Comparison of ENCODE assay signal across 9 mouse cellular contexts in the genomic region with DNA sequence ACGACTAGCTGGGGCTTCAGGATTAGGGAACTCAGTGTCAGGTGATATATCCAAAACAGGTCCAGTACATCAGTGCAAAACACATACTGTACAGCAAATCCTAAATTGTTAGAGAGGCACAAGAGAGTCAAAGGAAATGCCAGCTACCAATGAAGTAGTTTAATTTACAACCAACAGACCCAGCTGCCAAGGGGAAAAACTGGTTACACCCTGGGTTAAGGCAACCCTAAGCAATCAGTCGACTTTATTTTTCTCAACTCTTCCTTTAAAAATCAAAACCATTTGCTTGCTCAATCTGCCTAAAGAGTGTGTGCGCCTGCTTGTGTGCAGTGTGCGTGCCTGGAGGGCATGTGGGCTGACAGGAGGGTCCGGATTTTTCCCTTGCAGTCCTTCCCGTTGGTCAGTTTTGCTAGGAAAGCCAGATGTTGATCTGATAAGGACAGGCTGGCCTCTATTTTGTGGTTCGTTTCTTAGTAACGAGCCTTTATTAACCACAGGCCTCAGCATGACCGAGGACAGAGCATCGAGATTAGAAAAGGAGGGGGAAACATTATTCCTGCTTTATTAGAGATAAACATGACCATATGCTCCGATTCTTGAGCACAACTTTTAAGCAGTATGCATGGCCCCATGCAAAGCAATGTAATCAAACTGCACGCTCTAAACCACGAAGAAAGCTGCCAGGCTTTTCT. TPM values are rescaled to one million over a fixed set of nuclear protein-coding genes. Genes with fewer than 3 reads are reported as not detected.
A peak's percentile ranks its signal among the peaks of the same experiment; 100 is the strongest.
DNase-seq lines count a peak whose midpoint lies in the region; ATAC-seq lines count a peak whose summit lies in the region.
"Had no signal": no experiment of that assay in that cellular context is flagged by ENCODE, and none has a peak within 500 bp of the region (broad histone marks: within the 10 kb centered on the region; RNA-seq: fewer than 3 reads in every experiment).

No protein-coding gene starts in this region.

- H3K4me1 ChIP-seq in neural tube, embryonic 13.5 days (replicated peaks), result peaks cover 76% of the 10 kb centered on the region
- H3K4me1 ChIP-seq in stomach, embryonic 16.5 days (ENCODE audit: control insufficient read depth, insufficient read depth, low read length), result peaks cover 42% of the 10 kb centered on the region

- H3K4me2 ChIP-seq in neural tube, embryonic 13.5 days, result no peak overlapping the region
- H3K4me2 ChIP-seq in stomach, embryonic 16.5 days (ENCODE audit: low read depth, low read length), result no peak overlapping the region

- no peak overlapping the region for H3K4me3 ChIP-seq in neural tube, embryonic 13.5 days
- no peak overlapping the region for H3K4me3 ChIP-seq in stomach, embryonic 16.5 days (replicated peaks; ENCODE audit: low read length)

- DNase-seq in kidney, adult 9 months, result peak; percentile 52
- no peak for DNase-seq in kidney, adult 18-20 months
- DNase-seq in neural tube, embryonic 10.5 days (ENCODE audit: extremely low spot score, low spot score), result no peak
- peak; percentile 53 for DNase-seq in fibroblast of lung, adult 2 months (ENCODE audit: low read depth)
- DNase-seq in gastrocnemius, adult 8-10 months (ENCODE audit: low spot score in 2 of 2), result no peak

- peak overlapping the region; percentile 59 for H3K27ac ChIP-seq in neural tube, embryonic 13.5 days (replicated peaks)
- peak overlapping the region; percentile 81 for H3K27ac ChIP-seq in stomach, embryonic 16.5 days (ENCODE audit: low read length)

- no peaks in the 10 kb centered on the region for H3K27me3 ChIP-seq in neural tube, embryonic 13.5 days
- no peaks in the 10 kb centered on the region for H3K27me3 ChIP-seq in stomach, embryonic 16.5 days (ENCODE audit: control insufficient read depth, insufficient read depth, low read length)
- H3K27me3 ChIP-seq: CH12.LX had no signal

- no peaks in the 10 kb centered on the region for H3K9me3 ChIP-seq in neural tube, embryonic 13.5 days
- no peaks in the 10 kb centered on the region for H3K9me3 ChIP-seq in stomach, embryonic 16.5 days (replicated peaks; ENCODE audit: control insufficient read depth, low read length)

- peak overlapping the region; percentile 26; the same call in 1 of the 2 replicates for H3K9ac ChIP-seq in neural tube, embryonic 13.5 days
- 0 out of 2 replicates have a peak overlapping the region, but pooled peaks have one; percentile 13 for H3K9ac ChIP-seq in stomach, embryonic 16.5 days (ENCODE audit: low read length)

- no peak for ATAC-seq in neural tube, embryonic 13.5 days (ENCODE audit: low read depth)
- ATAC-seq in stomach, embryonic 16.5 days (ENCODE audit: insufficient read depth, low FRiP score), result no peak
- ATAC-seq in granulocyte monocyte progenitor cell, adult 5-6 weeks (replicated peaks; ENCODE audit: poor library complexity, severe bottlenecking), result no peak; the same call in 1 of the 2 replicates

- WGBS in neural tube, embryonic 13.5 days, result 66% methylated on average over 13 of the region's 13 CpGs
- 41% methylated on average over 13 of the region's 13 CpGs for WGBS in stomach, embryonic 16.5 days

- H3K36me3 ChIP-seq in neural tube, embryonic 13.5 days, result no peaks in the 10 kb centered on the region
- H3K36me3 ChIP-seq in stomach, embryonic 16.5 days (ENCODE audit: control insufficient read depth, insufficient read depth, low read length), result no peaks in the 10 kb centered on the region

RNA-seq across cellular contexts. Expression of gene Abhd2, which starts 45.3 kb away (rescaled TPM):
- polyA plus RNA-seq in neural tube, embryonic 13.5 days (2015; fragmentation: Nextera tagmentation; extraction: Ambion mirVana), result 15.7 and 16.7 TPM in 2 replicates
- 13.8 and 15.7 TPM in 2 replicates for polyA plus RNA-seq in stomach, embryonic 16.5 days (2015; fragmentation: Nextera tagmentation; extraction: Ambion mirVana)
- 55.3 and 56.0 TPM in 2 replicates for total RNA-seq in granulocyte monocyte progenitor cell, adult 5-6 weeks (2014; fragmentation: Nextera tagmentation)
- 33.3 and 33.4 TPM in 2 replicates for total RNA-seq in granulocyte monocyte progenitor cell, adult 5-6 weeks (2017)
- total RNA-seq in gastrocnemius, adult 8-10 months (2022), result 1 to 10 TPM; 2.7 to 4.5 (median 4.0) TPM

Comparison
In these comparisons a context has a peak if more than half of its experiments do, and no peak if none do; other contexts are left out.
1. DNase-seq: peak in kidney, adult 9 months (single experiment) and fibroblast of lung, adult 2 months (single experiment); none in kidney, adult 18-20 months (single experiment), neural tube, embryonic 10.5 days (single experiment) and gastrocnemius, adult 8-10 months (0 of 2).
2. RNA of gene Abhd2, which starts 45.3 kb away (total RNA-seq): 33.3 to 56.0 TPM in granulocyte monocyte progenitor cell, adult 5-6 weeks; 2.7 to 4.5 TPM in gastrocnemius, adult 8-10 months; every median in the first group is over 4 times any median in the second.